Mouse (Mus musculus): Measurements from ENCODE around the gene Ubl4b. TPM values are rescaled to one million over a fixed set of nuclear protein-coding genes. Genes with fewer than 3 reads are reported as not detected.

The Ubl4b gene
- polyA plus RNA-seq, 1 experiment from 2014 or later = 0.34 TPM

- peak overlapping the region; percentile 90 for H3K27ac ChIP-seq
- WGBS = 13% methylated on average over 1 of the region's 1 CpGs
- H3K4me3 ChIP-seq = no peak overlapping the region
- H3K9ac ChIP-seq = peak overlapping the region; percentile 77
- peaks cover 70% of the 10 kb centered on the region for H3K4me1 ChIP-seq
- no peaks in the 10 kb centered on the region for H3K9me3 ChIP-seq
- H3K4me2 ChIP-seq = peak overlapping the region; percentile 85
- no peaks in the 10 kb centered on the region for H3K36me3 ChIP-seq
- peaks cover 86% of the 10 kb centered on the region for H3K27me3 ChIP-seq
- no peak for ATAC-seq (ENCODE audit: insufficient number of reproducible peaks, insufficient read depth, low FRiP score, low TSS enrichment, low read depth)
Measured at GRCm38 (mm10) chr3:107583893-107584292, 29.0 kb upstream of the Ubl4b start.

- Histone ChIP-seq H3K27ac (peak overlapping the region; percentile 90), H3K36me3 (no peaks in the 10 kb centered on the region), H3K4me1 (peaks cover 70% of the 10 kb centered on the region), H3K4me3 (peak overlapping the region; percentile 50), H3K9ac (peak overlapping the region; percentile 77), H3K9me3 (no peaks in the 10 kb centered on the region), H3K4me2 (peak overlapping the region; percentile 85), H3K27me3 (peaks cover 84% of the 10 kb centered on the region)
- WGBS = under 1% methylated on average over 65 of the region's 65 CpGs
- ATAC-seq (ENCODE audit: insufficient number of reproducible peaks, insufficient read depth, low FRiP score, low TSS enrichment, low read depth) = no peak
Measured at GRCm38 (mm10) chr3:107582875-107583767, 28.2 kb upstream of the Ubl4b start.

GRCm38 (mm10) chr3:107582130-107582874 lies 27.4 kb upstream of the Ubl4b start:
- ATAC-seq (ENCODE audit: insufficient number of reproducible peaks, insufficient read depth, low FRiP score, low TSS enrichment, low read depth) = no peak
- no peaks in the 10 kb centered on the region for H3K9me3 ChIP-seq
- H3K9ac ChIP-seq = peak overlapping the region; percentile 77

GRCm38 (mm10) chr3:107581103-107582010 lies 26.5 kb upstream of the Ubl4b start:
- no peak for ATAC-seq (ENCODE audit: insufficient number of reproducible peaks, insufficient read depth, low FRiP score, low TSS enrichment, low read depth)
- Histone ChIP-seq H3K4me2 (peak overlapping the region; percentile 85), H3K27ac (peak overlapping the region; percentile 90), H3K36me3 (no peaks in the 10 kb centered on the region), H3K4me1 (peaks cover 58% of the 10 kb centered on the region), H3K9ac (peak overlapping the region; percentile 55; the same call in 1 of the 2 replicates), H3K9me3 (no peaks in the 10 kb centered on the region), H3K27me3 (peaks cover 66% of the 10 kb centered on the region), H3K4me3 (peak overlapping the region; percentile 13)
- WGBS = 3% methylated on average over 15 of the region's 15 CpGs

More at GRCm38 (mm10) chr3:107582130-107582874, 27.4 kb upstream of the Ubl4b start:
- H3K36me3 ChIP-seq = no peaks in the 10 kb centered on the region
- peak overlapping the region; percentile 85 for H3K4me2 ChIP-seq
- H3K4me1 ChIP-seq = peaks cover 67% of the 10 kb centered on the region
- peaks cover 76% of the 10 kb centered on the region for H3K27me3 ChIP-seq
- WGBS = 3% methylated on average over 18 of the region's 18 CpGs
- H3K27ac ChIP-seq = peak overlapping the region; percentile 90
- peak overlapping the region; percentile 50 for H3K4me3 ChIP-seq

- ATAC-seq (ENCODE audit: insufficient number of reproducible peaks, insufficient read depth, low FRiP score, low TSS enrichment, low read depth) = no peak
- H3K36me3 ChIP-seq = no peaks in the 10 kb centered on the region
- H3K4me2 ChIP-seq = no peak overlapping the region
- H3K4me1 ChIP-seq = peaks cover 43% of the 10 kb centered on the region
- WGBS = 11% methylated on average over 4 of the region's 4 CpGs
- no peak overlapping the region for H3K9ac ChIP-seq
- H3K9me3 ChIP-seq = no peaks in the 10 kb centered on the region
- no peak overlapping the region for H3K4me3 ChIP-seq
- peaks cover 47% of the 10 kb centered on the region for H3K27me3 ChIP-seq
- H3K27ac ChIP-seq = no peak overlapping the region
Measured at GRCm38 (mm10) chr3:107579466-107579865, 24.6 kb upstream of the Ubl4b start.

GRCm38 (mm10) chr3:107577810-107578390 lies 23.0 kb upstream of the Ubl4b start:
- WGBS = 20% methylated on average over 3 of the region's 3 CpGs
- no peak for ATAC-seq (ENCODE audit: insufficient number of reproducible peaks, insufficient read depth, low FRiP score, low TSS enrichment, low read depth)
- Histone ChIP-seq H3K9ac (no peak overlapping the region), H3K4me1 (peaks cover 30% of the 10 kb centered on the region), H3K4me3 (no peak overlapping the region), H3K27me3 (peaks cover 32% of the 10 kb centered on the region), H3K4me2 (no peak overlapping the region), H3K9me3 (no peaks in the 10 kb centered on the region), H3K27ac (no peak overlapping the region), H3K36me3 (no peaks in the 10 kb centered on the region)

- Histone ChIP-seq H3K9me3 (no peaks in the 10 kb centered on the region), H3K36me3 (no peaks in the 10 kb centered on the region), H3K27me3 (peaks cover 21% of the 10 kb centered on the region), H3K4me2 (no peak overlapping the region), H3K4me1 (peaks cover 23% of the 10 kb centered on the region), H3K4me3 (no peak overlapping the region), H3K27ac (no peak overlapping the region), H3K9ac (no peak overlapping the region)
- no peak for ATAC-seq (ENCODE audit: insufficient number of reproducible peaks, insufficient read depth, low FRiP score, low TSS enrichment, low read depth)
- 81% methylated on average over 3 of the region's 3 CpGs for WGBS
Measured at GRCm38 (mm10) chr3:107576807-107577206, 21.9 kb upstream of the Ubl4b start.

- Histone ChIP-seq H3K4me2 (no peak overlapping the region), H3K4me1 (no peaks in the 10 kb centered on the region), H3K27me3 (no peaks in the 10 kb centered on the region), H3K4me3 (no peak overlapping the region), H3K9me3 (no peaks in the 10 kb centered on the region), H3K27ac (no peak overlapping the region), H3K36me3 (no peaks in the 10 kb centered on the region), H3K9ac (no peak overlapping the region)
- 55% methylated on average over 2 of the region's 2 CpGs for WGBS
- ATAC-seq (ENCODE audit: insufficient number of reproducible peaks, insufficient read depth, low FRiP score, low TSS enrichment, low read depth) = no peak
Measured at GRCm38 (mm10) chr3:107571205-107571604, 16.3 kb upstream of the Ubl4b start.

- ATAC-seq (ENCODE audit: insufficient number of reproducible peaks, insufficient read depth, low FRiP score, low TSS enrichment, low read depth) = peak; percentile 63; the same call in 1 of the 2 replicates
- no peak overlapping the region for H3K9ac ChIP-seq
- no peaks in the 10 kb centered on the region for H3K27me3 ChIP-seq
- no peak overlapping the region for H3K4me2 ChIP-seq
- H3K9me3 ChIP-seq = no peaks in the 10 kb centered on the region
- no peak overlapping the region for H3K27ac ChIP-seq
- H3K4me1 ChIP-seq = peaks cover 3% of the 10 kb centered on the region; the same call in 1 of the 2 replicates
- WGBS = 39% methylated on average over 4 of the region's 4 CpGs
- H3K4me3 ChIP-seq = no peak overlapping the region
- H3K36me3 ChIP-seq = no peaks in the 10 kb centered on the region
Measured at GRCm38 (mm10) chr3:107568721-107569120, 13.8 kb upstream of the Ubl4b start.

GRCm38 (mm10) chr3:107567766-107568165 lies 12.9 kb upstream of the Ubl4b start:
- no peak overlapping the region for H3K4me3 ChIP-seq
- ATAC-seq (ENCODE audit: insufficient number of reproducible peaks, insufficient read depth, low FRiP score, low TSS enrichment, low read depth) = no peak
- H3K9me3 ChIP-seq = no peaks in the 10 kb centered on the region
- H3K9ac ChIP-seq = no peak overlapping the region
- WGBS = 76% methylated on average over 7 of the region's 7 CpGs
- no peak overlapping the region for H3K4me2 ChIP-seq
- H3K36me3 ChIP-seq = no peaks in the 10 kb centered on the region
- no peak overlapping the region for H3K27ac ChIP-seq
- H3K27me3 ChIP-seq = no peaks in the 10 kb centered on the region
- H3K4me1 ChIP-seq = peaks cover 7% of the 10 kb centered on the region; the same call in 1 of the 2 replicates

All from embryonic facial prominence, embryonic 13.5 days (tissue).